Mouse (Mus musculus) hindbrain, postnatal 0 days (tissue): ENCODE data around the gene U90926. TPM values are rescaled to one million over a fixed set of nuclear protein-coding genes. Genes with fewer than 3 reads are reported as not detected.

ENCODE experiments used
- ATAC-seq: fragments of 200-750 bp; cut with Nextera tagmentation; 2 replicates; pipeline ENCODE4 v1.8.0; 2017; ENCODE audit warnings: mild to moderate bottlenecking, moderate TSS enrichment, moderate library complexity
- DNase-seq: peaks from one replicate; pipeline ENCODE4 v3.0.0-alpha.2; 2015; ENCODE audit warnings: low spot score
- H3K27ac ChIP-seq: fragments of 300-500 bp; sonication (generic); 2 replicates; pipeline ENCODE4 v1.5.1; 2014; ENCODE audit warnings: mild to moderate bottlenecking
- H3K27me3 ChIP-seq: fragments of 300-500 bp; sonication (generic); 2 replicates; pipeline ENCODE4 v1.6.1; 2014; ENCODE audit warnings: low read length, mixed read lengths; ENCODE audit not compliant: insufficient read depth
- H3K36me3 ChIP-seq: fragments of 300-500 bp; sonication (generic); 2 replicates; pipeline ENCODE4 v1.6.1; 2014; ENCODE audit warnings: low read length, mixed read lengths; ENCODE audit not compliant: insufficient read depth
- H3K4me1 ChIP-seq: fragments of 300-500 bp; sonication (generic); 2 replicates; pipeline ENCODE4 v1.6.1; 2014; ENCODE audit warnings: antibody characterized with exemption, low read length, mixed read lengths; ENCODE audit not compliant: insufficient read depth
- H3K4me2 ChIP-seq: fragments of 300-500 bp; sonication (generic); 2 replicates; pipeline ENCODE4 v1.6.1; 2014; ENCODE audit warnings: low read depth, mild to moderate bottlenecking, low read length, moderate library complexity, mixed read lengths
- H3K4me3 ChIP-seq: fragments of 300-500 bp; sonication (generic); 2 replicates; pipeline ENCODE4 v1.5.1; 2014; ENCODE audit warnings: low read length
- H3K9ac ChIP-seq: fragments of 300-500 bp; sonication (generic); replicated peaks from 2 replicates; pipeline ENCODE4 v1.6.1; 2014; ENCODE audit warnings: mild to moderate bottlenecking, low read length, moderate library complexity, mixed read lengths
- H3K9me3 ChIP-seq: fragments of 300-500 bp; sonication (generic); 2 replicates; pipeline ENCODE4 v1.6.1; 2016; ENCODE audit warnings: low read length, mixed read lengths
- CTCF ChIP-seq: IDR thresholded peaks from 2 replicates; pipeline ENCODE4 v1.5.1; 2016; ENCODE audit warnings: antibody characterized with exemption, control low read depth, low read depth
- WGBS: fragments of 180-500 bp; shearing (Covaris S2); extraction: QIAGEN DNeasy Blood & Tissue Kit; methylation state at CpG from one replicate; pipeline ENCODE4 v1.1.7; 2014; 5-methylcytosine and 5-hydroxymethylcytosine counted together
- polyA plus RNA-seq: library from polyadenylated mRNA; unstranded; fragments of >200 nt; fragmentation: Nextera tagmentation; extraction: Ambion mirVana; gene quantifications from 2 replicates; pipeline ENCODE4 v1.2.1, GENCODE M21; 2015
- total RNA-seq: library from RNA; depleted of rRNA; stranded (reverse); fragments of >200 nt; gene quantifications from 2 replicates; pipeline ENCODE4 v1.2.3, GENCODE M21; 2014; rRNA removed

Gene U90926
- total RNA-seq: not detected in 2 replicates
- not detected in 2 replicates for polyA plus RNA-seq

DNA sequence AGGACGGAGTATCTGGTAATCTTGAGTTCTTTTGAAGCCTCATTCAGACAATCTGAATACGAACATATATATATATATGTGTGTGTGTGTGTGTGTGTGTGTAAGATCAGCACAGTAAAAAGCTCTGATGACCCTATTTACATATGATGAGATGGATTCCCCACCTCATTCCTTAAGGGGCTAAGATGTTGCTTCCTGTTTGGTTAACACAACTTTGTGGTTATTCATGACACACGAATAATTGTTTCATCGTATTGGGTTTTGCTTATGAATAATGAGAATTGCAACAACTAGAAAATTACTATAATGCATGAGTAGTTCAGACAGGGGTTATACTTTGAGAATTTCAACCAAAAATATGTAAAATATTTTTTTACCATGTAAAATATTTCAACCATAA lies at the start of gene U90926:
U90926 (minus strand) TSS at position 101 of the 400 bp plus-strand sequence.
- H3K4me2 ChIP-seq: no peak within 1 kb of the TSS
- peaks cover 10% of the 10 kb centered on the region for H3K4me1 ChIP-seq
- 94% methylated on average over 4 of the region's 4 CpGs for WGBS
- no peak for DNase-seq
- H3K9ac ChIP-seq: no peak within 1 kb of the TSS
- no peaks in the 10 kb centered on the region for H3K27me3 ChIP-seq
- H3K27ac ChIP-seq: no peak within 1 kb of the TSS
- H3K4me3 ChIP-seq: no peak within 1 kb of the TSS
- no peak for ATAC-seq
- no peaks in the 10 kb centered on the region for H3K36me3 ChIP-seq
- H3K9me3 ChIP-seq: no peaks in the 10 kb centered on the region
- TF ChIP-seq CTCF: no peak

DNA sequence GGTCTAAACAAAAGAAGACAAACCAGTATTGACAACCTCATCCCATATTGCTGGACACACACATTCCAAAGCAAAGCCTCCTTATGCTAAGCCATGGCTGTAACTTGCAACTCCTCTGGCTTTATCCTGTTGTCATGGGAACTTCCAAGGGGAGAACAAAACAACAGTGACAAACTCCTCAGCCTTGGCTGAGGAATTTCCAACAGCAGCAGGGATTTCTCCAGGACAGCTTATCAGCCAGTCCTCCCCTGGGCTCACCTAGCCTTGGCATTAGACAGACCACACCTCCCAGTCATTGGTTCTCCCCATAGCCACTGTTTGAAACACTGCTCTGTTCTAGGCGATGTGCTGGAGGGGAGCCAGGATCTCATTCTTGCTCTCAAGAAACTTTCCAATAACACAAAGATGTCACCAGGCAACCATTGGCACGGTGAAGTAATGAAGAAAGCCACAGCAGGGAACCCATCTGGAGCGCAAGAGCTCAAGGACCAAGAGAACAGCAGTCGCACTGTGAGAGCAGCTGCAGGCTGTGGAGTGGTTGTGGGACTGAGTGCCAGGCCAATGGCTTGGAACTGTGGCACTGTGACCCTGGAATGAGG lies 48.7 kb upstream of the U90926 start:
- DNase-seq: peak; percentile 94
- WGBS: 9% methylated on average over 4 of the region's 4 CpGs
- 0 out of 2 replicates have a peak, but pooled peaks cover 5% of the 10 kb centered on the region for H3K4me1 ChIP-seq
- no peak for TF ChIP-seq CTCF
- H3K9me3 ChIP-seq: no peaks in the 10 kb centered on the region
- H3K9ac ChIP-seq: no peak overlapping the region
- H3K36me3 ChIP-seq: no peaks in the 10 kb centered on the region
- H3K27me3 ChIP-seq: no peaks in the 10 kb centered on the region
- H3K4me3 ChIP-seq: no peak overlapping the region
- H3K4me2 ChIP-seq: no peak overlapping the region
- ATAC-seq: peak; percentile 96
- peak overlapping the region; percentile 60; the same call in 1 of the 2 replicates for H3K27ac ChIP-seq

DNA sequence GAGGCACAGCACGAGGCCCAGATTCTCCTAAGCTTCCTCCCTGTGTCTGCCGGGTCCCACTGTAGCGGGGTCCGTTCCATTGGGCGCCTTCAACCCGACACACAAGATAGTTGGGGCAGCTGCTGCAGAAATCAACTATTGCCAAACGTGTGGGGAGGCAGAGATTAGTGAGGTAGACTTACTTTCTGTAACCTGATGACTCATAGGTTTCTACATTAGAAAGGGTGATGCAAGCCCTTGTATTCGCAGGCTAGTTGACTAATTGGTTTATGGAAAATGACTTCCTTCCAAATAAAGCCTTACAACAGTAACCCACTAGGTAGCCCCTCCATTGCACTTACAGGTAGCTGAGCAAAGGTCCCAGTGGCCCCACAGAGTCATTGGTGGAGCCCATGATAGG lies 47.4 kb upstream of the U90926 start:
- no peak for ATAC-seq
- Histone ChIP-seq H3K4me1 (peaks cover 5% of the 10 kb centered on the region; the same call in 1 of the 2 replicates), H3K4me2 (no peak overlapping the region), H3K27me3 (no peaks in the 10 kb centered on the region), H3K4me3 (no peak overlapping the region), H3K9me3 (no peaks in the 10 kb centered on the region), H3K27ac (no peak overlapping the region), H3K9ac (no peak overlapping the region), H3K36me3 (no peaks in the 10 kb centered on the region)
- 96% methylated on average over 8 of the region's 8 CpGs for WGBS
- TF ChIP-seq CTCF: no peak
- DNase-seq: no peak

DNA sequence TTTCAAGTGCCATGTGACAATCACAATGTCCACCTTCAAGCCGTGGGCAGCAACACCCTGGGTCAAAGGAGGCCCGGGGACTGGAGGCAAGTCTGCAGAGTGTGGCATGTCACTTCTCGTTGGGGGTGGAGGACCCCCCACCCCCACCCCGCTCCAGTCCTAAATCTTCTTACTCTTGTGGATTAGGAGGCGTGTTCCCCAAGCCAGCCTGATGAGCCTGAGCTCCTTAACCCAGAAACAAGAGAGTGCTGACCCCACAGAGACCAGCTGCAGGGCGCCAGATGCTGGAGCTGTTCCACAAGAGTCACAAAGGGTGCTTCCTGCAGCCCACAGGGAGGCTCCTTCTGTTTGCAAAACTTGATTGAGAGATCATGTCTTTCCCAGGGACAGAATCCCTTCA lies 41.0 kb upstream of the U90926 start, which contains the start of gene Ppef2:
Ppef2 (minus strand) TSS at position 61 of the 400 bp plus-strand sequence.
- no peak for TF ChIP-seq CTCF
- DNase-seq (no peak), ATAC-seq (no peak)
- H3K4me1 ChIP-seq: no peaks in the 10 kb centered on the region; the same call in 1 of the 2 replicates
- no peaks in the 10 kb centered on the region for H3K27me3 ChIP-seq
- WGBS: 29% methylated on average over 6 of the region's 6 CpGs
- no peaks in the 10 kb centered on the region for H3K36me3 ChIP-seq
- no peak within 1 kb of the TSS for H3K4me2 ChIP-seq
- H3K9me3 ChIP-seq: no peaks in the 10 kb centered on the region
- no peak within 1 kb of the TSS for H3K4me3 ChIP-seq
- no peak within 1 kb of the TSS for H3K27ac ChIP-seq
- no peak within 1 kb of the TSS for H3K9ac ChIP-seq

DNA sequence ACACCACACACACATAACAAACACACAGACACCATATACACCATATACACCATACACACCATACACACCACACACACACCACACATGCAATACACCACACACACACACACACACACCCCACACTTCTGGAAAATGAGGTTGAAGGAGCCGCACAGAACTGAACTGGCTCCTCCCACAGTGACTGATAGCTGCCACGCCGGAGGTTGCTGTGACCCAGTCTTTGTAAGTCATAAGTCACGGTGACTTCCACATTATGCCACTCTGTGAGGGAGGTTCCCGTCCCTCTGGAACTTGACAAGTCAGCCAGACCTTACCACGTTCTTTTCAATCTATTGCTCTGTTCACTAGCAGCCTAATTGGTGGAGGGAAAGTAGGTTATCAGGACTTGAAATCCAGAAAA lies 39.3 kb upstream of the U90926 start:
- H3K27ac ChIP-seq: no peak overlapping the region
- no peaks in the 10 kb centered on the region; the same call in 1 of the 2 replicates for H3K4me1 ChIP-seq
- TF ChIP-seq CTCF: no peak
- 54% methylated on average over 6 of the region's 6 CpGs for WGBS
- no peak overlapping the region for H3K4me2 ChIP-seq
- ATAC-seq: no peak
- H3K9ac ChIP-seq: no peak overlapping the region
- 0 out of 2 replicates have a peak, but pooled peaks cover 5% of the 10 kb centered on the region for H3K9me3 ChIP-seq
- H3K27me3 ChIP-seq: no peaks in the 10 kb centered on the region
- H3K4me3 ChIP-seq: no peak overlapping the region
- no peak for DNase-seq
- H3K36me3 ChIP-seq: no peaks in the 10 kb centered on the region

DNA sequence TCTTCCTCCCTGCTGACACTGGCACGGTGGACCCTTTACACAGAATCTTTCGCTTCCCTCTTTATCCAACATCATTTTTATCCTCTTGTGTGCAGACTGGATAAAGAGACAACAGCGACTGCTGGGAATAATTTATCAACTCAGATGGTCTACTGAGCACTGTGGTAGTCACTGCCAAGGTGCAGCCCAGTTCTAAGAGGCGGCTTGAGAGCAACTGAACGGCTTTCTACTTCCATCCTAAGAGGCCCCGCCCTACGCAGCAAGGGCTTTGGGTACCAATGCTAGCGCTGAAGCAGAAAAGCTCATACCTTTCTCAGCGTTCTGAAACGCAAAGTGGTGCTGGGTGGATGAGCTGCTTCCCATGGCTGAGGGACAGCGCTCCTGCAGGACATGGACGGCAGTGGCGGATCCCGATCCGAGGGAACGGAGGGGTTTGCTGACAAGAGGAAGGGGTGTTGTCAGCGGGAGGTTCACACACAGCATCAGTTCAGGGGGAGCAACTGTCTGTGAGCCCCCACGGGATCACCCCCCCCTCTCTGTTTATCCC lies 37.7 kb upstream of the U90926 start:
- Histone ChIP-seq H3K9ac (no peak overlapping the region), H3K4me3 (no peak overlapping the region), H3K9me3 (0 out of 2 replicates have a peak, but pooled peaks cover 5% of the 10 kb centered on the region), H3K4me2 (peak overlapping the region; percentile 49), H3K4me1 (no peaks in the 10 kb centered on the region), H3K36me3 (no peaks in the 10 kb centered on the region), H3K27me3 (no peaks in the 10 kb centered on the region), H3K27ac (peak overlapping the region; percentile 17; the same call in 1 of the 2 replicates)
- DNase-seq (peak; percentile 72), ATAC-seq (peak; percentile 89)
- 16% methylated on average over 18 of the region's 18 CpGs for WGBS
- peak; percentile 85 for TF ChIP-seq CTCF

DNA sequence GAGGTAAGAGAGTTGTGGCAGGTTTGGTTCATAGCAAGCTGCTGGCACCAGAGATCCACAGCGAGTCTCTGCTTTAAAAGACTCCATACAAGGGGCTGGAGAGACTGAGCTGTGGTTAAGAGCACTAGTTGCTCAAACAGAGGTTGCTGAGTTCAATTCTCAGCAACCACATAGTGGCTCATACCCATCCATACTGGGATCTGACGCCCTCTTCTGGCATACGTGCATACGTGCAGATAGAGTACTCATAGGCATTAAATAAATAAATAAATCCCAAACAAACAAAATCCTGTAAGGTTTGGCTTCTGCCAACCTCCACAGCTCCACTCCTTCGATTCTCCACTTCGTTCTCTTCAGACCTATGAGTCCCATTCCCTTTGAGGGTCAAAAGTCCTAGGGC lies 36.8 kb upstream of the U90926 start:
- Histone ChIP-seq H3K4me3 (no peak overlapping the region), H3K36me3 (no peaks in the 10 kb centered on the region), H3K27ac (no peak overlapping the region), H3K4me2 (no peak overlapping the region), H3K4me1 (no peaks in the 10 kb centered on the region), H3K9me3 (0 out of 2 replicates have a peak, but pooled peaks cover 5% of the 10 kb centered on the region), H3K27me3 (no peaks in the 10 kb centered on the region), H3K9ac (no peak overlapping the region)
- TF ChIP-seq CTCF: 0 out of 2 replicates have a peak, but pooled peaks have one; percentile 7
- WGBS: 91% methylated on average over 6 of the region's 6 CpGs
- ATAC-seq (no peak), DNase-seq (no peak)
